Mouse (Mus musculus) cerebellum, postnatal 14 days (tissue): Measurements from ENCODE around the gene Gpnmb.

Experiments
- DNase-seq, 2 experiments: peaks; one replicate each; pipeline ENCODE4 v3.0.0; 2021; ENCODE audit warnings: mixed read lengths in 2 of 2

The Gpnmb gene

GRCm38 (mm10) chr6:49099086-49099485, 62.7 kb downstream of the Gpnmb start:
- no peak for DNase-seq

- DNase-seq: peak; percentile 52 to 54
Observed at GRCm38 (mm10) chr6:49106746-49107500, 70.6 kb downstream of the Gpnmb start.

GRCm38 (mm10) chr6:49109196-49109595, 72.8 kb downstream of the Gpnmb start:
- no peak for DNase-seq

- DNase-seq: no peak
Observed at GRCm38 (mm10) chr6:49113895-49114294, 77.5 kb downstream of the Gpnmb start.

- no peak for DNase-seq
Observed at GRCm38 (mm10) chr6:49114457-49114856, 78.1 kb downstream of the Gpnmb start.

- no peak for DNase-seq
Observed at GRCm38 (mm10) chr6:49115550-49115949, 79.2 kb downstream of the Gpnmb start.

- DNase-seq: no peak
Observed at GRCm38 (mm10) chr6:49116241-49116640, 79.9 kb downstream of the Gpnmb start.

GRCm38 (mm10) chr6:49118446-49118845, 82.1 kb downstream of the Gpnmb start:
- no peak for DNase-seq

GRCm38 (mm10) chr6:49119462-49120135, 83.3 kb downstream of the Gpnmb start:
- DNase-seq: no peak

GRCm38 (mm10) chr6:49120370-49120769, 84.0 kb downstream of the Gpnmb start:
- no peak for DNase-seq
